Mouse (Mus musculus): ENCODE results near the gene Kdm4a.

Kdm4a gene

DNA sequence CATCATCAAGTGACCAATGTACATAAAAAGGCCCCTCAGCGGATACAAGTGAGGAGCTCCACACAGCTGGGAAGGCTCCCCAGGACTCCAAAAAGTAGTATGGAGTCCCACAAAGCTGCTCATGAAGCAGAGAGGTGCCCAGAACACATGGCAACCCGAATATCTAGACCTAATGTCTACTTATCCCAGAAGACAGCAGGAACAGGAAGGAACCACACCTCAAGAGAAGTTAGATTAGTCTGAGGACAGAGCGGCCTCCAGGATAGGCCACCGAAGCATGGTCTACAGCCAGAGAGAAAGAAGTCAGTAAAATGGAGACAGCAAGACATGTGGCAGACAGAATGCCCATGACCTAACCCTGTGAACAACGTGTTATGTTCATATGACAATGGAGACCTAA, 25.0 kb downstream of the Kdm4a start:
- no peak for DNase-seq (ENCODE audit: low spot score in 2 of 2)

DNA sequence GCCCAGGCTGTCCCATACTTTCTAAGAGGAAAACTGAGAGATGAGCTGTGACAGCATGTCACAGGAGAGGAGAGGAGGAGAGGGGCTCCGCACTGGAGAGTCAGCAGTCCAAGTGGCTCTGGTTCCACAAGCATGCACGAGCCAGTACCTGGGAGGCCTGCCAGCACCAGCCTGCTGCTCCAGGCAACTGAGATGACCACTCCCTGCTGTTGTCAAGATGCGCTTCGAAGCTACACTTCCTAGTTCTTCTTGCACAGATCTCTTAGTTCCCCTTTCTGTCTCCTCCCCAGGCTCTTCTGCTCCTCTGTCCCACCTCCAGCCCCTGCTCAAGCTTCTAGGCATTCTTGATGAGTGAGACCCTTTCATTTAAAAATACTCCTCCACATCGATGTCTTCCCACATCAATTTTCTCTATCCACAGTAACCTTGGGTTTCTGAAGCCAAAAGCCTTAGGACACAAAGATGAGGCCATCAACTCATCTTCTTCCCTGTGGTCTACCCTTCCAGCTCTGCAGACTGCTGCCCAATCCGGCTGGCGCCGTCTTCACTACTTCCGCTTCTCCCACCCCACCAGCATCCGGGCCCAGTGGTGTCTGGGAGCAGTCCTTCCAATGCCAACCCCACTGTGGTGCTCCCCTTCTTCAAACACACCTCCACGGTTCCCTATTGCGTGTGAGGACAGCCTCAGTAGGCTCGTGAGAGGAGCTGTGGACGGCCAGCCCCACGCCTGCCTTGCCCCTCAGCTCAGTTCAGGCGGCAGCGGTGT, 27.6 kb downstream of the Kdm4a start:
- DNase-seq (ENCODE audit: low spot score in 2 of 2), result peak in 1 of 2 experiments; percentile 36

DNA sequence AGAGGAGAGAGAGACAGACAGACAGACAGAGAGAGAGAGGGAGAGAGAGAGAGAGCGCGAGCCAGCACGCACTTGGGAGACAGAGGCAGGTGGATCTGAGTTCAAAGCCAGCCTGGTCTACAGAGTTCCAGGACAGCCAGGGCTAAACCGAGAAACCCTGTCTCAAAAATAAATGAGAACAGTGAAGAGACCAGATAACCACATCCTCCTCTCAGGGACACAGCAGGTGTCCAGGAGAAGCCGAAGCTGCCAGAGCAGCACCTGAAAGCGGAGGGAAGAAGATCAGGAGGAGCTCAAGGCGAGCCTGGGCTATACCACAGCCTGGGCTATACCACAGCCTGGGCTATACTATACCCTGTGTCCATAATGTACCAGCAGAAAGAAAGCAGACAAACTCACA, 29.0 kb downstream of the Kdm4a start:
- no peak for DNase-seq (ENCODE audit: low spot score in 2 of 2)

DNA sequence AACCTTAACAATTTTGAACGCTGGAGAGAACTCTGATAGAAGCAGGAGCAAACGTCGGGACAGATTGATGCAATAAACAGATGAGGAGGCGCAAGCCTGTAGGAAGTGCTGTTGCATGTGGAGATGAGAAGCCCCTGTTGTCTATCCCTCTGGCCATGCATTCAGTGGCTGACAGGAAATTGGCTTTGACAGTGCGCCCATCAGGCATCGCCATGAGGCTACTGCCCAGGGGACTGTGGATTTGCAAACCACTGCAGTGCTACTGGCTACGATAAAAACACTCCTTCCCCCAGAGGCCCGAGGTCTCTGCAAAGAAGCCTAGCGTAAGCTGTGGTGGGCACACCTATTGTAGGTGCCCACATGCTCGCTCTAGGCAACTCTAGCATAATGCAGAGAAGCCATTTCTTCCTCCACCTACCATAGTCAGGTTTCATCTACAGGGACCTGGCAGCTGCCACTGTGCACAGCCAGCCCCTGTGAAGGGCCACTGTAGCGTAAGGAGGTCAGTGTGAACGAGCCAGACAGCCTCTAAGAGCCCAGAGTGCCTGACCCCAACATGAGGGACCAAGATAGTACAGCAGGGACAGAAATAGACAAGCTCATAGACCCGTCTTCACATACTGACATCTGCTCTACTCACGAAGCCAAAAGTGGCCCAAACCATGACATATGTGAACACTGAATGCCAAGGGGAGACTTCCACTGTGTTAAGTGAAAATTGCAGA, 29.7 kb downstream of the Kdm4a start:
- no peak for DNase-seq (ENCODE audit: low spot score in 2 of 2)

DNA sequence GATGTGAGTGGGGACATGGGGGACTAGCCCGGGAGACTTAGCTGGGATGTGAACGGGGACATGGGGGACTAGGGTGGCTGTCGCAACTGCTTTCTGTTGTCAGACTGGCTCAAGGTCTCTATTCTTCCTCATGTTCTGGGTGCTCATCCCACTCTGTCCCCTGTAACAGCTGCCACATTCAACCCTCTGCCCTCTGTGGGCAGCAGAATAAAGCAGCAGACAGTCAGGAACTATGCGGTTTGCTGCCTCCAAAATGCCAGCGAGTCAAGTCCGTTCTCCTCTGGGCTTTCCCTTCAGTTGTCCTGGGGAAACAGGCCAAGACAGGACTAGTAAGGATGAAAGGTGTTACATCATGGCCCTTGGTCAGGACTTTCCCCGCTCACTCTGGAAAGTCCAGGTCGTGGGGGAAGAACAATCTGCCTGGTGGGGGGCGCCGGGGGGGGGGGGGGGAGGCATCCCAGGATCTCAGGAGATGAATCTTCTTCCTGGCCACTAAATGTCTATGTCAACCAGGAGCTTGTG, 30.7 kb downstream of the Kdm4a start:
- no peak for DNase-seq (ENCODE audit: low spot score in 2 of 2)

DNA sequence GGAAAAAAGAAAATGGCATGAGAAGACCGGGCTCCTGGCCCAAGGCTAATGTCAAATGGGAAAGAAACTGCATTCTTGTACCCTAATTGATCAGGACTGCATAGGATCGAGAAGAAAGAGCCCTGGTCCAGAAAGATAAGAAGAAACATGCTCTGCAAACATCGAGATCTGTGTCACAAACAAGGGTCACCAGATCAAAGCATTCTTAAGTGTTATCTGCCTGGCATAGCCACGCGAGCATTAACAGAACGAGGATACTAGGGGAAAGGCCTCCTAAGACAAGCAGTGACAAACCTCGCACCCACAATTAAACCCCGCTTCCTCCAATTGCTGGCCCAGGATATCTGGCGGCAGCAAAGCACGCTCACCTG, 31.5 kb downstream of the Kdm4a start:
- no peak for DNase-seq (ENCODE audit: low spot score in 2 of 2)

DNA sequence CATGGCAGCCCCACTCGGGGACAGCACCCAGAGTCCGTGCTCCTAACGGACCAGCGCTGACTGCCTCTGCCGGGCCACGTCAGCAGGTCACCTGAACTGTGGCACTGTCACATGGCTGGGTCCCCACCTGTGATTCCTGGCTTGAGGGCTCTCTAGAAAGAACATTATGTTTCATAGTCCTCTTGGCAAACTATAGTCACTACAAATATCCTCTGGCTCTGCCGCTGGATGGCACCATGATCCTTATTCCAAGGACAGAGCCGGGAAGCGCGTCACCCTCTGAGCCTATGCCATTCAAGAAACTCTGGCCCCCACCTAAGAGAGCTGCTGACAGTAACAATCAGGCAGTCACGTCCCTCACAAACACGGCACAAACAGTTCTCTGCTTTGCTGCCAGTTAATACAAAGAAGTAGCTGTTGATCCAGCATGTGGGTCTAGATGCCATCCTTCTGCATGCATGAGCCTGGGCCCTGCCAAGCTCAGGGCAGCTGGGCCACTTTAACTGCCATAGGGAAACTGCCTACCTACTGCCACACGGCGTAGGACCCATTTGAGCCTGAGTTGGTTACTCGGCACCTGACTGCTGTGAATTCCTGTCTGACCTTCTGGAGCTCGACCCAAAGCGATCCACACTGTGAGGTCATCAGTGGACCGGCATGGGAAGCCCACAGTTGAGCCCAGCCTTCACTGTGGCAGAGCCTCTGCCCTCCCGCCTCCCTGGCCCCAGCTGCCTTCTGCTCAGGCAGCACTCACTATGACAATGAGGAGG, 32.1 kb downstream of the Kdm4a start:
- DNase-seq (ENCODE audit: low spot score in 2 of 2), result peak in 1 of 2 experiments; percentile 58

DNA sequence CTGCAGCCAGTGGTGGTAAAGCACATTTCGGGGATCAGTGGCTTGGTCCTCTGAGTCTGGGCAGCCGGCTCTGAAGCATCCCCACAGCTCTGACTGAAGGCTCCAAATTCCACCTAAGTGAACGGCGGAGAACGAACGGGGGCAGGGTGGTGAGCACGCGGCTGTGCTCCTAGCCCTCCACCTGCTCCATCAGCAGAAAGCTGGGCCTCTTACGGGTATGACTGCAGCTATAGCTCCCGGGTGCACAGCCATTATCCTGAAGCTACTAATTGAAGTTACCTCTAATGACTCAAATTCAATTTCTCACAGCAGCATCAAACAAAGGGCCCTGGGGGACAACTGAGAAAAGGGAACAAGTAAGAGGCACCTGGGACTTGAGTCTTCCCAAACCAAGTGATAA, 32.8 kb downstream of the Kdm4a start:
- DNase-seq (ENCODE audit: low spot score in 2 of 2), result no peak

DNA sequence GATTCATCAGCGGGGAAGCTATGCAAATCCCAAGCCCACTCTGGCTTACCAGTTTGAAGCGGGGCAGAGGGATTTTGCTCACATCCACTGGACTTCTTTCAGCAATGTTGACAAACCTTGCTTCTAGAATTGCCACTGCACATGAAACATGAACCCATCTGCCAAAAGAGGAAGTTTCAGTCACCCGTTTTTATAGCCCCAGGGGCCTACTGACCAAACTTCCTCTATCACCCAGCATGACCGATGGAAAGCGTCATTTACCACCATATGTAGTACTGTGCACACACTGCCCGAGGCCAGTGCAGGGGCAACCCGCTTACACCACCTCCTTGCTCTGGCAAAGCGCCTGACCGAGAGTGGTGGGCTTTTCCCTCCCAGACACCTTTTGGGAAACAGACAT, 35.5 kb downstream of the Kdm4a start:
- no peak for DNase-seq (ENCODE audit: low spot score in 2 of 2)

DNA sequence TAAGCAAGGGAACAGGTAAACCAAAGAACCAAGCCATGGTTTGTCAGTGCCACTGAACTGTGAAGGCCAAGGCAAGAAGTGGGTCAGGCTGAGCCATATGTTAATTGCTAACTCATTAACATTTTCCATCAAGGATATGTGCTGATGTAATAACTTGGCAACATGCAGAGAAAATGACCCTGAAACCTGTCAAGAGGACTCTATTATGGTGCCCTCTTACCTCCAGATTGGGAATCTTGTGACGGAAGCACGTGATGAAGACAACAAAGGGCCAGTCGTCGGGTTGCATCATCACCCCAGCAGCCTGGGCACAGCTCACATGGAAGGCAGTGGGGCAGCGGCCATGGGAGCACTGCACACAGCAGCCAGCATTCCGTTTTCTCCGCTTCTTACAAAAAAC, 36.2 kb downstream of the Kdm4a start:
- DNase-seq (ENCODE audit: low spot score in 2 of 2), result no peak

DNA sequence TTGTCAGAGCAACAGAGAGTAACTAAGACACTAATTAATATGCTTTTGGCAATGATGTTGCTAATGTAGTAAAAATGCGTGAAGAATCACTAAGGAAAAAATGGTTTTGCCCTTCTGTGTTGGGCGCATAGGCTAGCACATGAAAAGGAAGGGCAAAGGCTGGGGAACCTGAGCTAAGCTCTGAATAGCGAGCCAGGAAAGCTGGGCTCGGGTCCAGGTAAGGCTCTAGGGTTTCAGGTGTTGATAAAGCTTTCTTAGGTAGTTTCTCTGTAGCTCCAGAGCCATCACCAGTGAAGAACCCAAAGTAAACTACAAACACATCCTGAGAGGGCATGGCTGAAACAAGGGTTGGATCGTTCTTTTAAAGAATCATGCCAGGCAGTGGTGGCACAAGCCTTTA, 38.3 kb downstream of the Kdm4a start:
- DNase-seq (ENCODE audit: low spot score in 2 of 2), result no peak

DNA sequence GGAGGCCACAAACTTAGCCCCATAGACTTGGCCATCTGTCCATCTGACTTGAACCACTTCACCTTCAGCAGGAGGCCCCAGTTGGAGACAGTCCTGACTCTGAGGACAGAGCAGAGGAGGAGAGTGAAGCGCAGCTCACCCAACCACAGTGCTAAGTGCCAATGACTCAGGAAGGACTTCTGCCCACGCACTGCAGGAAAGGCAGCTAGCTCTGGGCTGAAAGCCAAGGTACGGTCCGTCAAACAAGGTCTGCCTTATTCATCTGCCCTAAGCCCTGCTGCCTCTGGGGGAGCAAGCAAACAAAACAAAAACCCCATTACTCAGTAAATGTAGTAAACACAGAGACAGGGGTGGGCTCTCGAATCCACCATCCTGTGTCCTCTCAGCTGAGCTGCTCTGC, 41.0 kb downstream of the Kdm4a start:
- DNase-seq (ENCODE audit: low spot score in 2 of 2), result peak; percentile 62 to 67

DNA sequence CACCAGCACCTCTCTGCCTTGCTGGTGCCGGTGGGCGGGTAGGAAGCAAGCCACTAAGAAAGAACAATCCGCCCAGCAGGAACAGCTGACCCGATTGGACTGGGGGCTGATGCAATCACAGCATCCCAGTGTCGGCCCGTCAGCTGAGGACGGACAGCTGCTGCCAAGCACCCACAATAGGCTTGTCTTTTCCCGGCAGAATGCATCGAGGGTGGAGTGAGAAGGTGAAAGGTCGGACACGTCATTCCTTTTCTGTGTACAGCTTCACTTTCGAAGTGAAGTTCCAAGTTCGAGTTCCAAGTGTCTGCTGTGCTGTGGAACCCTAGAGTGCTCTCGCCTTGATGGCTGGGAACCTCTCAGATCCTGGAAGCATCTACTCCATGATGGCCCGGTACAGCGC, 42.0 kb downstream of the Kdm4a start:
- DNase-seq (ENCODE audit: low spot score in 2 of 2), result no peak

DNA sequence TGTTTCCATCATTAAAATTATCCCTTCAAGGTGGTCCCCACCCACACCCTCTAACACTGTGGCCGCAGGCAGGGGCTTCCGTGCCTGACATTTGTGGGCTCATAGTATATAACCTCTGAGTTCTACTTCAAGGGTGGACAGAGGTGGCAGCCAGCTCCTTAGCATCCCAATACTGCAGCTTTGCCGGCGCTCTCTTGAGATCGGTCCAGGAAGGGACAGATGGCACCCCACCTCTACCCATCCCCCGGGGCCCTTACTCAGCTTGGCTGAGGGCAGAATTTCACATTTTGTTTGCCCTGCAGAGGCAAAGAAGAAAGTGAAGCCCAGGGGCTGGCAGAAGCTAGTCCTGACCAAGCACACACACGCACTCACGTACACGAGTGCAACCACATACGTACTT, 42.5 kb downstream of the Kdm4a start:
- DNase-seq (ENCODE audit: low spot score in 2 of 2), result no peak

DNA sequence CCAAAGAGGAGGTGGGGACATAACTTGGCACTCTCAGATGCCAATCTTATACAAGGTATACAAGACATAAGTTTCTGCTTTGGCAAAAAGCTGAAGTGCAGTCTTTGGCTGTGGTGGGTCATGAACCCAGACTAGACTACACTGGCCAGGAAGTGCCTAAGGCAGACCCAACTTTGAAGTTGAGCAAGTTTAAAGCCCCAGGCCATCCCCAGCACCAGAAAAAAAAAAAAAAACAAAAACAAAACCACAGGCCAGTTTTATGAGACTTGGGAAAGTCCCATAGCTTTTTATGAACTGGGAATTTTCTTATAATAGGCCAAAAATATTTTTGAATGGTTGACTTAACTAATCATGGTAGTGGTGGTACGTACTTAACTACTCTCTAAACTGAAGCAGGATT, 44.4 kb downstream of the Kdm4a start:
- no peak for DNase-seq (ENCODE audit: low spot score in 2 of 2)

DNA sequence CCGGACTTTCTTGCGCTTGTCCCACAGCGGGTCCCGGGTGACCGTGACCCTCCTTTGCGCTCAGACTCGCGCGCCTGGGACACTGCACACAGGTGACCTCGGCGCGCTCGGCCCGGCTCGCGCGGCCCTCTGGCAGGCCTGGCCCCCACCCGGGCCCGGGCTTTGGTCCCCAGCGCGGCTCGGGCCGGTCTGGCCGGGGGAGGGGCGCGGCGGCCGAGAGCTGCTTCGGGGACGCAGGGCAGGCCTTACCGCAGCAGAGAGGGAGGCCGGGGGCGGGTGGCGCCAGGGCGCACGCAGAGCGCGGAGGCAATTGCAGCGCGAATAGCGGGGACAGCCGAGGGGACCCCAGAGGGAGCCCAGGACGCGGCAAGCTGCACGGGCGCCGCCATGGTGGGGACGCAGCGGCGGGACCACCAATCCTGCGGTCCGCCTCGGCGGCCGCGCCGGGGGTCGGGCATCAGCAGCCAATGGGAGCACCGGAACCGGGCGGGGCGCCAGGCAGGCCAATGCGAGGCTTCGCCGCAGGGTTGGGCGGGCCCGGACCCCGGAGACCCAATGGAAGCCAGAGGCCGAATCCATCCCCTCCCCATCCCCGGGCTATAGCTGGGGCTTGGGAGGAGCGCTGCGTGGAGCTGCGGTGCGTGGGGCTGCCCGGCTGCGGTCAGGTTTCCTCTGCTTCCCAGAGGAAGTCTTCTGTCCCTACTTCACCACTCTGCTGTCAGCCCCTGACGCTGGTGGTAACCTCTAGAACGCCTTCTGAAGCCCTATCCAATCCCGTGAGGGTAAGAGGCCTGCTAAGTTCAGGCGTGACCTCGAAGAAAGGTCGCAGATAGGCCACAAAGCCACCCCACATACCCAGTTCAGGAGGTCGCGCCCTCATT, 45.1 kb downstream of the Kdm4a start, which contains the start of gene St3gal3:
Gene St3gal3, minus strand, starts transcription at position 430 of the 881 bp plus-strand sequence.
- peak; percentile 97 for DNase-seq (ENCODE audit: low spot score in 2 of 2)

DNA sequence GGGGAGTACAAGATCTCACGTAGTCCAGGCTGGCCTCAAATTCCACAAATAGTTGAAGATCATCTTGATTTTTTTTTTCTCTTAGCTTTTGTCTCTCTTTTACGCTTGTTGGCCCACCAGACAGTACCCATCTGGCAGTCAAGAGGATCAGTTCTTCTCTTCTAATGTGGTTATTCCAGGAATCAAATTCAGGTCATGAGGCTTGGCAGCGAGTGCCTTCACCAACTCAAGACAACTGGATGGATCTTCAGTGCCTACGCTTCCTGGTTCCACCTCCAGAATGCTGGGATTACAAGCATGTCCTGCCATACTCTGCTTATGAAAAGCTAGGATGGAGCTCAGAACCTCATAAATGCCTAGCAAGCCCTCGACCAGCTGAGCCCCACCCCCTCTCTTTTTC, 48.5 kb downstream of the Kdm4a start:
- peak in 1 of 2 experiments; percentile 56 for DNase-seq (ENCODE audit: low spot score in 2 of 2)

DNA sequence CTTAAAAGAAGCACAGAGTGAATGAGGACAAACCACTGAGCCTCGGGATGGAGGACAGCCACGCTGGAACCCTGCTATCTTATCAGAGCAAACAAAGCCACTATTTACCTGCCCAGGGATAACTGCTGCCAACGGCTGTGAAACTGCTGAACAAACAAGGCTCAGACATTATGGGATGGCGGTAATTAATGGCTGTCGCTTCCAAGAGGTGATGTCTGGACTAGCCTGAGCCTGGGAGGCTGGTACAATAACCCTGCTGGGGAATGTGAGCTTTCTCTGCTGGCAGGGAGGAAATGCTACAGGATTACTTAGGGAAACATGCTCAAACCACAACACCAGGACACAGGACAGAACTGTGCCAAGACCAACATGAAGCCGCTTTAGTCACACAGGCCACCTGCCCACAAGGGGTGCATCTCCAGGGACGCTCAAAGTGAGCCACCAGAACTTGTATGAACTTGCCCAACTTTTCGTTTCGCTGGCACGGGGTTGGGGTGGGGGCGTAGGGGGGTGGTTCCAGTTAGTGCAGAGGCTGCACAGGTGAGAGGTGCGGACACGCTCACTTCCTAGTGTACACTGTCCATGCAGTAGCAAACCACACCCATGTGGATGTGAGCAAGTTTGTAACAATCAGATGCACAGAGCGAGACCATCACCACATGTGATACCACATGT, 56.7 kb downstream of the Kdm4a start:
- no peak for DNase-seq (ENCODE audit: low spot score in 2 of 2)

DNA sequence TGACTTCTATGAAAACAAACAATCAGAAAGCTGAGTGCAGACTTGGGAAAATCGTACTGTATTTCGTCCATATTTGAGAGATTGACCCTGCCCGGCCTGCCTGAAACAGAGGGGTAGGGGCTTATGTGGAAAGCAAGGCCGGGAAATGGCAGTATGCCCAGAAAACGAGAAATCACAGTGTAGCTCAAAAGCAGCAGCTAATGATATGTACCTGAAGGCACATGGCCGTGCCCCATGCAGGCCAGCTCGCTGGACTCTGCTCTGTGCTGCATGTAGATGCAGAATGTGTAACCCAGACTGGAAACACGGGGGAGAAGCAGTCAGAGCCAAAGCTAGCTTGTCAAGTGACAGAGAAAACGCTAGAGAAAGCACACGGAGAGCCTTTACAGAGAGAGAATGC, 57.8 kb downstream of the Kdm4a start:
- no peak for DNase-seq (ENCODE audit: low spot score in 2 of 2)

DNA sequence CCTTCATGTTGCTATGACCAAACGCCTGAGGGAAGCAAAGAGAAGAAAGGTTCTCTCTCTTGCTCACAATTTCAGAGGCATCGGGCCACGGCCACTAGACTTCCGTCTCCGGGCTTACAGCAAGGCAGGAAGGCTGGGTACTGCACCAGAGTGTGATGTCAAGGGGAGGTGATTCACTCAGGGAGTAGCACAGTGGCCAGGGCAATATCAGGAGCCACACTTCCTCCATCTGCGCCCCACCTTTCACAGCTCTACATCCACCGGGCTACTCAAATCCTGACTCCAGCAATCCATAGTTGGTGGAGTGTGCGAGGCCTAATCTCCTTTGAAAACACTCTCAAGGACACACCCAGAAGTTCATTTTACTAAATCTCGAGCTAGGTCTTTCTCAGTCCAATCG, 62.3 kb downstream of the Kdm4a start:
- no peak for DNase-seq (ENCODE audit: low spot score in 2 of 2)

DNA sequence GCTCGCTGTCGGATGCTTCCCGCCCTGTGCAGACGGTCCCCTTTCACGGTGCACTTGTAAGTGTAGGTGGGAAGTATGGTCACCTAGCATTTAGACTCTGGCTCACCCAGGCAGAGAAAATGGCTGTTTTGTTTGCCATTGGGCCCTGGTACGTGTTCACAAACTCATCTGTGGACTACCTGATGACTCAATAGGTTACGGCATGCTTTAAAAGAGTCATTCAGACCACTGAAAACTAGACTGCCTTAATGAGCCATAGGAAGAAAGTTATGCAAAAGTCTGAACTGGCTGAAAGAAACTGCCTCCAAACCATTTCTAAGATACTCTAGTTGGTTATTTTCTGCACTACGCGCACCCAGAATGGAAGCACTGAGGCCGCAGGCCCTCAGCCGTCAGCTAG, 63.7 kb downstream of the Kdm4a start:
- DNase-seq (ENCODE audit: low spot score in 2 of 2), result no peak
